Mouse (Mus musculus): ENCODE results near the gene Zfyve21. TPM values are rescaled to one million over a fixed set of nuclear protein-coding genes. Genes with fewer than 3 reads are reported as not detected.
A peak's percentile ranks its signal among the peaks of the same experiment; 100 is the strongest.

Zfyve21 gene
- polyA plus RNA-seq, 2 experiments: 38.4 to 52.0 TPM

- Histone ChIP-seq H3K4me3 (ENCODE audit: insufficient read depth in 1 of 2, low read depth in 2 of 2, low read length in 2 of 2) (peak overlapping the region; percentile 31 to 66), H3K27me3 (ENCODE audit: control insufficient read depth, insufficient read depth, low read length) (no peaks in the 10 kb centered on the region), H3K36me3 (replicated peaks; ENCODE audit: control insufficient read depth, insufficient read depth, low read depth) (no peaks in the 10 kb centered on the region; the same call in none of the 2 replicates), H3K4me2 (ENCODE audit: low read depth) (peak overlapping the region; percentile 96), H3K9ac (replicated peaks) (peak overlapping the region; percentile 60), H3K27ac (peak overlapping the region; percentile 66), H3K9me3 (ENCODE audit: control insufficient read depth, low read length) (no peaks in the 10 kb centered on the region), H3K4me1 (replicated peaks; ENCODE audit: control insufficient read depth in 2 of 2, insufficient read depth in 2 of 2, low read length in 1 of 2) (peaks cover 40 to 47% of the 10 kb centered on the region in 2 experiments)
- WGBS (ENCODE audit: insufficient replicate concordance): 4% methylated on average over 9 of the region's 9 CpGs
- TF ChIP-seq CTCF (IDR thresholded peaks at IDR 0.05; ENCODE audit: low read depth): peak; percentile 59
- peak; percentile 47; the same call in 1 of the 2 replicates for TF ChIP-seq EP300 (IDR thresholded peaks at IDR 0.05; ENCODE audit: low read depth)
- DNase-seq (ENCODE audit: low read depth in 3 of 3, low spot score in 3 of 3) (peak; percentile 69 to 74 (median 73)), ATAC-seq (ENCODE audit: insufficient read depth) (peak; percentile 39)
Measured at GRCm38 (mm10) chr12:111816967-111817366, 3.0 kb downstream of the Zfyve21 start.

GRCm38 (mm10) chr12:111817991-111818390, 4.0 kb downstream of the Zfyve21 start:
- WGBS (ENCODE audit: insufficient replicate concordance): 67% methylated on average over 8 of the region's 8 CpGs

GRCm38 (mm10) chr12:111819936-111820335, 6.0 kb downstream of the Zfyve21 start:
- Histone ChIP-seq H3K9me3 (ENCODE audit: control insufficient read depth, low read length) (no peaks in the 10 kb centered on the region), H3K4me3 (ENCODE audit: insufficient read depth in 1 of 2, low read depth in 2 of 2, low read length in 2 of 2) (no peak overlapping the region), H3K36me3 (replicated peaks; ENCODE audit: control insufficient read depth, insufficient read depth, low read depth) (peaks cover 17% of the 10 kb centered on the region), H3K9ac (replicated peaks) (no peak overlapping the region), H3K27ac (no peak overlapping the region), H3K27me3 (ENCODE audit: control insufficient read depth, insufficient read depth, low read length) (no peaks in the 10 kb centered on the region), H3K4me1 (replicated peaks; ENCODE audit: control insufficient read depth in 2 of 2, insufficient read depth in 2 of 2, low read length in 1 of 2) (peaks cover 31 to 39% of the 10 kb centered on the region in 2 experiments), H3K4me2 (ENCODE audit: low read depth) (no peak overlapping the region)
- WGBS (ENCODE audit: insufficient replicate concordance): 74% methylated on average over 8 of the region's 8 CpGs
- DNase-seq (ENCODE audit: low read depth in 3 of 3, low spot score in 3 of 3) (no peak), ATAC-seq (ENCODE audit: insufficient read depth) (no peak)
- TF ChIP-seq EP300 (IDR thresholded peaks at IDR 0.05; ENCODE audit: low read depth) (no peak), CTCF (IDR thresholded peaks at IDR 0.05; ENCODE audit: low read depth) (no peak)

More at GRCm38 (mm10) chr12:111817991-111818390, 4.0 kb downstream of the Zfyve21 start:
- Histone ChIP-seq H3K36me3 (replicated peaks; ENCODE audit: control insufficient read depth, insufficient read depth, low read depth) (no peaks in the 10 kb centered on the region; the same call in none of the 2 replicates), H3K9ac (replicated peaks) (no peak overlapping the region), H3K4me1 (replicated peaks; ENCODE audit: control insufficient read depth in 2 of 2, insufficient read depth in 2 of 2, low read length in 1 of 2) (peaks cover 33 to 41% of the 10 kb centered on the region in 2 experiments), H3K4me3 (ENCODE audit: insufficient read depth in 1 of 2, low read depth in 2 of 2, low read length in 2 of 2) (no peak overlapping the region), H3K27me3 (ENCODE audit: control insufficient read depth, insufficient read depth, low read length) (no peaks in the 10 kb centered on the region), H3K9me3 (ENCODE audit: control insufficient read depth, low read length) (no peaks in the 10 kb centered on the region), H3K27ac (no peak overlapping the region), H3K4me2 (ENCODE audit: low read depth) (peak overlapping the region; percentile 96)
- DNase-seq (ENCODE audit: low read depth in 3 of 3, low spot score in 3 of 3) (no peak), ATAC-seq (ENCODE audit: insufficient read depth) (no peak)
- TF ChIP-seq CTCF (IDR thresholded peaks at IDR 0.05; ENCODE audit: low read depth) (no peak), EP300 (IDR thresholded peaks at IDR 0.05; ENCODE audit: low read depth) (no peak)

GRCm38 (mm10) chr12:111820708-111821107, 6.7 kb downstream of the Zfyve21 start:
- no peak overlapping the region for H3K27ac ChIP-seq
- no peaks in the 10 kb centered on the region for H3K27me3 ChIP-seq (ENCODE audit: control insufficient read depth, insufficient read depth, low read length)
- no peak for DNase-seq (ENCODE audit: low read depth in 3 of 3, low spot score in 3 of 3)
- H3K4me1 ChIP-seq (replicated peaks; ENCODE audit: control insufficient read depth in 2 of 2, insufficient read depth in 2 of 2, low read length in 1 of 2): peaks cover 24 to 32% of the 10 kb centered on the region in 2 experiments
- H3K9me3 ChIP-seq (ENCODE audit: control insufficient read depth, low read length): no peaks in the 10 kb centered on the region
- no peak for ATAC-seq (ENCODE audit: insufficient read depth)
- no peak overlapping the region for H3K9ac ChIP-seq (replicated peaks)
- no peak for TF ChIP-seq CTCF (IDR thresholded peaks at IDR 0.05; ENCODE audit: low read depth)
- TF ChIP-seq EP300 (IDR thresholded peaks at IDR 0.05; ENCODE audit: low read depth): no peak
- H3K36me3 ChIP-seq (replicated peaks; ENCODE audit: control insufficient read depth, insufficient read depth, low read depth): peaks cover 25% of the 10 kb centered on the region
- WGBS (ENCODE audit: insufficient replicate concordance): 59% methylated on average over 7 of the region's 7 CpGs
- H3K4me3 ChIP-seq (ENCODE audit: insufficient read depth in 1 of 2, low read depth in 2 of 2, low read length in 2 of 2): no peak overlapping the region
- H3K4me2 ChIP-seq (ENCODE audit: low read depth): no peak overlapping the region

- no peak for DNase-seq (ENCODE audit: low read depth in 3 of 3, low spot score in 3 of 3)
- no peak overlapping the region for H3K4me2 ChIP-seq (ENCODE audit: low read depth)
- no peaks in the 10 kb centered on the region for H3K9me3 ChIP-seq (ENCODE audit: control insufficient read depth, low read length)
- no peak for ATAC-seq (ENCODE audit: insufficient read depth)
- H3K27ac ChIP-seq: no peak overlapping the region
- H3K4me1 ChIP-seq (replicated peaks; ENCODE audit: control insufficient read depth in 2 of 2, insufficient read depth in 2 of 2, low read length in 1 of 2): peaks cover 12 to 20% of the 10 kb centered on the region in 2 experiments
- no peak overlapping the region for H3K4me3 ChIP-seq (ENCODE audit: insufficient read depth in 1 of 2, low read depth in 2 of 2, low read length in 2 of 2)
- 67% methylated on average over 4 of the region's 4 CpGs for WGBS (ENCODE audit: insufficient replicate concordance)
- peaks cover 37% of the 10 kb centered on the region for H3K36me3 ChIP-seq (replicated peaks; ENCODE audit: control insufficient read depth, insufficient read depth, low read depth)
- no peaks in the 10 kb centered on the region for H3K27me3 ChIP-seq (ENCODE audit: control insufficient read depth, insufficient read depth, low read length)
- TF ChIP-seq EP300 (IDR thresholded peaks at IDR 0.05; ENCODE audit: low read depth) (no peak), CTCF (IDR thresholded peaks at IDR 0.05; ENCODE audit: low read depth) (no peak)
- no peak overlapping the region for H3K9ac ChIP-seq (replicated peaks)
Measured at GRCm38 (mm10) chr12:111821931-111822330, 8.0 kb downstream of the Zfyve21 start.
